Mouse (Mus musculus): ENCODE data around the gene BC107364.
"Not testable (repeated sequence)": the region's sequence is repeated elsewhere in the genome, so short reads cannot be mapped to it uniquely, and the experiment has no call there.

BC107364 gene

DNA sequence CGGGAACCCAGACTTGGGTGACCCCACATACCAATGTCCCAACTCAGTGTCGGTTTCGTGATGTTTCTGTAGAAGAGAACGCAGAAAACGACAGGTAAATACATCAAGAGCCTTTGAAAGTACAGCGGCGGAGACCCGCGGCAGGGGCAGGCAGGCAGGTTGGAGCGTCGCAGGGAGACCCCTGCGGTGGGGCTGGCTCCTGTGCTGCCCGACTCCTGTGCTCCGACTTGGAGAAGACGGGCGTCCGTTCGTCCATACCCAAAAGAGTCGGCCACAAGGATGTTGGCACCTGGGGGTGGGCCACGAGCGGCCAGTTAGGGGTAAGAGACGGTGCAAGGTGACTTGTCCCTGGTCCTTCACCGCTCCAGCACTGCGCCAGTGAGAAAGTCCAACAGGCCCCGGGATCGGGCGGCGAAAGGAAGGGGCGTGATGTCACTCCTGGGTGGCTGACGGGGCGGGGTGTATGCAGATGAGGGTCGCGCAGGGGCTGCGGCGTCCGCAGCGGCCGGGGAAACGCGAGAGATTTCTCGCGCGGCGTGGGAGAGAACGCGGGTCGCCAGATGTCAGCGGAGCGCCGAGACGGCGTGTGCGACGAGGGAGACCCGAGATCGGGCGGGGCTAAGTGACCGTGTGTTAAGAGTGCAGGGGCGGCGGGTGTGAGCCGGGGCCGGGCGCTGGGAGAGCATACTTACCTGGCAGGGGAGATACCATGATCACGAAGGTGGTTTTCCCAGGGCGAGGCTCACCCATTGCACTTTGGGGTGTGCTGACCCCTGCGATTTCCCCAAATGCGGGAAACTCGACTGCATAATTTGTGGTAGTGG lies 2.1 kb downstream of the BC107364 start:
- not testable (repeated sequence) for DNase-seq

DNA sequence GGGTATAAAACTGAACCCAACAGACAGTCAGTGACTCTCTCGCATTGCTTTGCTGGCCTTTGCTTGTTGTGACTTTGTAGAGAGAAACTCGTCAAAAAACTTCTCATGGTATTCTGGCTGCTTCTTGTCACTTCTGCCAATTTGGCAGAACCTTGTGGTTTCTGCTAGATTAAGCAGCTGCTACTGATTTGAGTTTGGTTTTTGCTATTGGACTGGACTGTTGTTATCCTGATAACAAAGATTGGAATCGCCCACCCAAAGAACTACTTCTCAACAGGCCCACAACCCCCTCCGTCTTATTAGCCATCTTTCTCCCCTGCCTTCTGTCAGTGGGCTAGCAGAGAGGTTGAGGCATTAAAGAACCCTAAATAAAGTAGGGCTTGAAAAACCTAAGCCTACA lies 6.7 kb downstream of the BC107364 start:
- DNase-seq, result no peak

DNA sequence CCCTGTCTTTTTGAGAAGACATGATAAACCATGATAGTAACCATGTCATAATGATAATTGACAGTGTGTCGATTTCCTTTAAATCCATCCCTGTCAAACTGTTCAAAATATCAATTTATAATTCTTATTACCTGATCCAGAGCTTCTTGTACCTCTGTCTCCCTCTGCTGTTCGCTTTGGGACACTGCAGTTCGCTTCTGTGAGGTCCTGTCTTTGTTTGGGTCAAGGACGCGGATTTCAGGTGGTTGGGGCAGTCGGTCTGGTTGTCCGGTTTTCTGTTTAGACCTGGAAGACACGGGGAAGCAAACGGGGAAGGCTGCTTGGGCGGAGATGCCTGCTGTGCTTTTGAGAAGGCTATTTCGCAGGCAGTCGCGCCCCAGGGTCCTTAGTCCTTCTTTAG lies 11.5 kb downstream of the BC107364 start:
- peak; percentile 63 for DNase-seq

DNA sequence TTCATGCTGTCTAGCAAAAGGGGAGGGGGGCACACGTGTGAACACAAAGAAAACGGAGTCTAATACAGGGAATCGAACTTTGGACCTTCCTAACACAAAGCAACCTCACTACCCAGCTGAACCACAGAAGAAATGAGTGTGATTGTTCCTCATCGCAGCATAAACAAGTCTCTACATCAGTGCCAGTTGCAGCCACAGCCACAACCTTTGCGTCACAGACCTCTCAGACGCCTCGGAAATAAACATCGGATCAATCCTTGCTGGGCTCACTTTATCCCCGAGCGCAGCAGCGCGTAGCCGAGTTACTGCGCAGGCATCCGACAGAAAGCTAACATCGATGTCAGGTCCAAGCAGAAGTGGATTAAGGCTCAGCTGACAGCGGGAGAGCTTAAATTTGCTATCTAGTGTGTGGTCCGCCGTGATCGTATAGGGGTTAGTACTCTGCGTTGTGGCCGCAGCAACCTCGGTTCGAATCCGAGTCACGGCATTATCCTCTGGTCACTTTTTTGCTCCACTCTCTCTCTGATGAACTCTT lies 16.5 kb downstream of the BC107364 start:
- no peak for DNase-seq

DNA sequence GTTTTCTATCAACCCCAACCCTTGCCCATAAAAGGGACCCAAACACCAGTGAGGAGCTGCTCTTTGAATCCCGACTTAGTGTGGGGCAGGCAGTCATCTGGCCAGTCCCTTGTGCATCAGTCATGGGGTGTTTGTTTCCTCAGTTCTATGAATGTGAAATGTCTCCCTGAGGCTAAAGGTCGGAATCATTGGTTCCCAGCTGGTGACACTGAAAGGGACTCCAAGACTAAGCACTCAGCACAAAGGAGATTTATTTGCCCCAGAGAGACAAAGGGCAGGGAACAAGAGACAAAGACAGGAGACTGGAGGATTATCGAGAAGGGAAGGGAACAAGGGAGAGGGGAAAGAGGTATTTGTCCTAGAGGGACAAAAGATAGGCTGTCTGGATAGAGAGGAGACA lies 19.9 kb downstream of the BC107364 start:
- DNase-seq, result no peak

DNA sequence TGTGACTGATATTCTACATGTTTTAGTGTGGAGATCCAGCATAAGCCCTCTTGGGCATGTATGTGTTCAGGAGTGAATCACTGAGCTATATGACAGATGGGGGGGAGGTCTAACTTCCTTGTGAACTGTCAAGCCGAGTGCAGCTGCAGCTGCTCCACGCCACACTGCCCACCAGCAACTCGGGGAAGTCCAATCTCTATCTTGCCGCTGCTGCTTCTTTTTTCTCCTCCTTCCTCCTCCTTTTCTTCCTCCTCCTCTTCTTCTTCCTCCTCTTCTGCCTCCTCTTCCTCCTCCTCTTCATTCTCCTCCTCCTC lies 22.3 kb downstream of the BC107364 start:
- no peak for DNase-seq

DNA sequence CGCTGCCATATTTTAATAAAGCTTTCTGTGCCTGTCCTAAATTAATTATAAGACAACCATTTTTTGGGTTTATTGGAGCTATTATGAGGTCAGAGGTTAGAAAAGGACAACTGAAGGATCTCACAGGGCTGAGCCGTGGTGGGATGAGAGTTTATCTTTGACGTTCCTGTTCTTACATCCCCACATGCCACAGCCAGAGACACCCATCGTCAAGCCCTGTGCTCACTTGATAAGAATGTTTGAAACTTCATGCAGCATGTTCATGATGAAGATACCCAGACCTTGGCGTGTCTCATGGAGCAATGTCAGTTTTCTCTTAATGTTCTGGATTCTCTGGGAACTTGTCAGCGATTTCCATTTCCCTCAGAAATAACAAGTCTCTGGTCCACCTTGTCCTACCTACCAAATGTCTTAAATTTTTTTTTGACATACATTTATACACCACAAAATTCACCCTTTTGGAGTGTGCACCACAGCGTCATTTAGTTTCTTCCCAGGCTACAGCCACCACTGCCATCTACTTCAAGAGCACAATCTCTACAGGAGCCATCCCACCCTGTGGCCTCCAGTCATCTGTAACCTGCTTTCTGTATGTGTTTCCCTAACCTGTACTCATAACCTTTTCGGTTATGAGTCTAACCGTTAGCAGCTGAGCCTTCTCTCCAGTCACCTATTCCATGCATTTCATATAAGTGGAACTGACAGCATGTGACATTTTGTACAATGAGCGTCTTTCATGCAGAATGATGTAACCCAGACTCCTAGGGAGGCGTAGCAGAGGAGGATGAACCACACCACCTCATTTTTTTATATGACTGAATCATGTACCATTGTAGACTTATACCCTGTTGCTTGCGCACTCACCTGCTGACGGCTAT lies 22.9 kb downstream of the BC107364 start:
- DNase-seq, result no peak

DNA sequence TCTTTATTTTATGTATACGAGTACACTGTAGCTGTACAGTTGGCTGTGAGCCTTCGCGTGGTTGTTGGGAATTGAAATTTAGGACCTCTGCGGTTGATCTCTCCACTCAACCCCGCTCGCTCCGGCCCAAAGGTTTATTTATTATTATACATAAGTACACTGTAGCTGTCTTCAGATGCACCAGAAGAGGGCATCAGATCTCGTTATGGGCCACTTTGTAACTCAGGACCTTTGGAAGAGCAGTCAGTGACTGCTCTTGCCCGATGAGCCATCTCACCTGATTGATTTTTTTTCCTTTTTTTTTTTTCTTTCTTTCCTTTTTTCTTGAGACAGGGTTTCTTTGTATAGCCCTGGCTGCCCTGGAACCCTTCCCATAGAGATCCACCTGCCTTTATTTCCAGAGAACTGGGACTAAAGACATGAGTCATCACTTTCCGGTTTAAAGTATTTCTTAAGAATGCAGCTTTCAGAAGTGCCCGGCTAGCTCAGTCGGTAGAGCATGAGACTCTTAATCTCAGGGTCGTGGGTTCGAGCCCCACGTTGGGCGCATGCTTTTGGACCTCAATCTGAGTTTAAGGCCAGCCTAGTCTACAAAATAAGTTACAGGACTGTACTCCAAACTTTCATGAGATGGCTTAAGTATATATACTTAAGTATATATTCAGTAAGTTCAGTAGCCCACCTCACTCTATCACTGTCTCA lies 24.2 kb downstream of the BC107364 start:
- peak; percentile 37 for DNase-seq

DNA sequence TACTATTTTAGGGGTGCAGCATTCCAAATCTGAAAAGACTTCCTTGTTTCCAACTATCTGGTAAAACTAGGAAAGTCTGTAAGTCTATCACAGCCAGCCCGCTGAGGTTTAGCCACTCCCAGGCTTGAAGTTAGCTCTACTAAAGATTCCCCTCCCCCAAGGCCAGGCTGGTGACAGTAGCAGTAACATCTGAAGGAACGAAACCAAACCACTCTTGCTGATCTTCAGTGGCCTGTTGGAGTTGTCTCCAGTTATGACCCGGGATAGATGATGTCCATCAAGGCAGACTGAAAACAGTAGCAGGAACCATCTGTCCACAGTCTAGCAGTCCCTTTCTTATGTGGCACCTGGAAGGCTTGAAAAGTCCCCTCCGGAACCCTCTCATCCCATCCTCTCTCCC lies 24.8 kb downstream of the BC107364 start:
- DNase-seq, result no peak

DNA sequence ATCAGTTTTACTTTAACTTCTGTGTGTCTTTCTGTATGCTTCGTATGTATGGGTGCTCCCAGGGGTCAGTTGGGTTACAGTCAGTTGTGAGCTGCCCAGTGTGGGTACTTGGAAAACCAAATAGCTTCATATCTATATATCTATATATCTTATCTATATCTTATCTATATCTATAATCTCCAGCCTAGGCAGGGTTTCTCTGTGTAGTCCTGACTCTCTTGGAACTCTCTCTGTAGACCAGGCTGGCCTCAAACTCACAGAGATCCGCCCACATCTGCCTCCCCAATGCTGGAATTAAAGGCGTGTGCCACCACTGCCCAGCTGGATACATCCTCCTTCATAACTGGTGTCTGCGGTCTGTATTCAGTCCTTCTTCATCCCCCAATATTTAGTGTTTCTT lies 25.8 kb downstream of the BC107364 start:
- no peak for DNase-seq

DNA sequence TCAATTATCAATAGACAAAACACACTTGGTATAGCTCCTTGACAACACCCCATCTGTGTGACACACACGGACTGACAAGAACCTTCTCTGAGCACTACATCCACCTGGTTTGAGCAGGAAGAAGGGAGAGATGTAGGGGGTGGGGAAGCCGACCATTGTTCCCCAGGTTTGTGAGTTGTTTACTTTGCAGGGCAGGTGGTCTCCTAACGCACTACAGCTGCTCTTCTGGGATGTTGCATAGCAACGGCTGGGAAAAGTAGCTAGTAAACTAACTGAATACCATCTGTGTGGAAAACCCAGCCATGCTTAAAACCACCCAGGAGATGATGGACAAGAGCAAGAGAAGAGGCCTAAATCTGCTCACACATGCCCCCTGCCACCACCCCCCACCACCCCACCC lies 27.7 kb downstream of the BC107364 start:
- DNase-seq, result not testable (repeated sequence)

DNA sequence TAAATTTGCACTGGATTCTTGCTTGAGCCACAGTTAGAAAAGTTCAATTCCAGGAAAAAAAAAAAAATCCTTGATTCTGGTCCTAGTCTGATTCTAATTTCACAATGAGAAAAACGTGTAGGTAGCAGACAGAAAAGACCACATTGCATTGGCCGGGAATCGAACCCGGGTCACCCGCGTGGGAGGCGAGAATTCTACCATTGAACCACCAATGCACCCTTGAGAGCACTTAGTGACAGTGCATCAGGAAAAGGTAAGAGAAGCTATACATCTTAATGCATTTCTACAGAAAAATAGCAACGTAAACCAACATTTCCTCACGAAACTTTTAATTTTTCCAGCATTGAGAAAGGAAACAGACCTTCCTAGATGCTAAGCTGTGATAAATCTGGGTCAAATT lies 28.2 kb downstream of the BC107364 start:
- DNase-seq, result peak; percentile 18

DNA sequence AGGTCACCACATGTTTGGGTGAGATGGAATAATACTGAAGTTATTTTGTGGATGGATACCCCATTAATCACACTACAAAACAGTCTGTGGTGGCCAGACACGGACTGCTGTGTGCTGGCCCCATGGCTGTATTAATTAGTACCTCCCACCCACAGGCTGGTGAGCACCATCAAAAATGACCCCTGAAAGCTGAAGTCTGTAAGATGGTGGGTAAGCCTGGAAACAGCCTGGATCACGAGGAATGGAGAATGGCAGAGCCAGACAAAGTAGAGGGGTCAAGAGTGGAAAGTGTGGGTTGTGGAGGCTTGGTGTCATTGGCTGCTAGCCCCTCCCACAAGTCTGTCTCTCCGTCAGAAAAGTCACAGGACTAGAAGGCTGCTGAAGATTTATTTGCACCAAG lies 31.3 kb downstream of the BC107364 start:
- DNase-seq, result no peak

DNA sequence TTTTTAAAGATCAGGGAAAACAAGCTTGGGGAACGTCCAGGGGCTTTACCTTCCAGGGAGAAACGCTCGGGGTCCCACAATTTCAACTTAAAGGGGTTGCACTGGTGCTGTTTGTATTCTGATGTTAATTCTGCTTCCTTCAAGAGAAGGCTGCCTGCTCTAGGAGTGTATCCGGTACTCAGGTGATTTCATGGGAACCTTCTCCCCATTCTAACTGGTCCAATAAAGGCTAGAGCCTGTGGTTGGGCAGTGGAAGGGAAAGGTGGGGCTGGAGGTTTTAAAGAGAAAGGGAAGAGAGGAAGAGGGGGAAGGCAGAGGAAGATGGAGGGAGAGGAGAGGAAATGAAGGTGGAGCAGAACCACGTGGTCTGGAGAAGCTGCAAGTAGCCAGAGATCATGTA lies 33.2 kb downstream of the BC107364 start:
- not testable (repeated sequence) for DNase-seq

DNA sequence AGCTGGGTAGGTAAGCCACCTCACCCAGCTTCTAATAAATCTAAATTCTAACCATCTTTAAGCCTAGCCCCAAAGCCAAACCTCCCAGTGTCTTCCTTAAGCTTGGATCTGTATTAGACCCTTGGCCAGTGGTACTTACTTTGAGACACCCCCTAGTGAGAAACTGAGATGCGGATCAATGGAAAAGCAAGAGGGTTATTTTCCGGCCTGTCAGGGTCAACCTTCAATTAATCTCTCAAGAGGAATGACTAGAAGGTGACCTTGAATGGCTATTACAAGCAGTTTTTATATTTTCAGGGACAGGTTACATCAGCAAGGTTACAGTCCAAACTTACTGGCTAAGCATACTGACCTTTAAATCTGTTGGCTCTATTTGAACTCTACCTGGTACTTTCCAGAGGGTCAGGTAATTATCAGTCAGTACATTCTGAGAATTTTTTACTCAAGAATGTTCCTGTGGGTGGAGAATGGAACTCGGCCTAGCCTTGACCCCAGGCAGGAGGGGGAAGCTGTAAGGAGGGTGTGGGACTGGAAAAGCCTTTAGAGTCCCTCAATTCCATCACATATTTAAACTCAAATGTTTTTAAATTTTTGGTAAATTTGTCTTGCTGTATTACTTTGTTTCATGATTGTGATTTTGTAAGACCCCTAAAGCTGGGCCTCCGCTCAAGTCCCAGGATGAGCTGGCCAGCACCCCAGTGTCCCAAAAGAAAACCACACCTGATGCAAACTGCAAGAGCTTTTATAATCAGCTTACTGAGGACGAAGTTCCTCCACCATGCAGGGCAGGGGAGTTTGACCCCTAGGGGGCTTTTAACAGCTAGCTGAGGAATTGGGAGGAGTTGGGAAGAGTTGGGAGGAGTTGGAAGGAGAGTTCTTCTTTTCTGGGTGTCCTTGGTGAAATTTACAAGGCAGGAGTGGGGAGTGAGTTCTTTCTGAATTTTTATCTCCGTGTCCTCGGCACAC lies 34.0 kb downstream of the BC107364 start:
- DNase-seq, result no peak

DNA sequence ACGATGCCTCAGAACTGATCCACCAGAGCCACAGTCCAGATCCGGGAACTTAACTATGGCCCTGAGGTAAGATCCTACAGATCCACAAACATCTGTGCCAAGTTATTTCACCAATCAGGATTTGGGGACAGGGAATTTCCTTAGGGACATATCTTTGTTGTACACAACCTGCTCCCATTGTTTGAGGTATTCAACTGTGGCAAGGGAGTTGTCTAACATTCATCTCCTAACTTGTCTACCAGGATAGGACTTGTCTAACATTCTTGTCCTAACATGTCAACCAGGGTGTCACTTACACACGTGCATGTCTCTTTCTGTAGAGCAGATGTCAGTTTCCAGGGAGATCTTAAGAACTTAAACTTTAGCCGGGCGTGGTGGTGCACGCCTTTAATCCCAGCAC lies 35.5 kb downstream of the BC107364 start:
- DNase-seq, result no peak

DNA sequence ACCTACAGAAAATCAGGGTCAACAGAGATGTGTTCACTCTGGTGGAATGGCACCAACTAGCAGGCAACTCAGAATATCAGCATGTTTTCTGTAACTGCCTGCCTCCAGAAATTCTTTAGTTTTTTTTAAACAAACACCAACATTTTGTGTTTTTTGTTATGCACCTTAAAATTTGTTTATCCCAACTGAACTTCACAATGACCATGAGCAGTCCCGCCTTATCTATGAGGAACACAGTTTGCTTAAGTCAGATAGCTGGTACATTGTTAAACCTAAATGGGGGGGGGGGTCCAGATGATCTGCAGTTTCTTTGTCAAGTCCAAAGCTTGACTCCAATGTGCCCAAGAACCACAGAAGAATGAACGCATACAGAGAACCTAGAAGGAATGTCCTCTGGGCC lies 36.0 kb downstream of the BC107364 start:
- DNase-seq, result no peak

DNA sequence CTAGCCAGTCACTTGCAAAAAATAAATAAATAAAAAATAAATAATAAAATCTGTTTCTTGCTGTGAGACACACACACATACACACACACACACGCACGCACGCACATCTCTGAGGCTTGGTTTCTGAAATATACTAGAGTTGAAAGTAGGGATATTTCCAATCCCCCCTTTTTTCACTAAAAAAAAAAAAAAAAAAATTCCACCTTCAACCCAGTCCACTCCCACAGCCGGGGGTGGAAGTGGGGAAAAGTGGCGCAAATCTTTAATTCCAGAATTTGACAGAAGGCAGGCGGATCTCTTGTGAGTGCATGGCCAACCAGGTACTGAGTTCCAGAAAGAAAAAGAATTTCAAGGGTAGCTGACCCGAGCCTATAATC lies 37.2 kb downstream of the BC107364 start:
- DNase-seq, result peak; percentile 5

DNA sequence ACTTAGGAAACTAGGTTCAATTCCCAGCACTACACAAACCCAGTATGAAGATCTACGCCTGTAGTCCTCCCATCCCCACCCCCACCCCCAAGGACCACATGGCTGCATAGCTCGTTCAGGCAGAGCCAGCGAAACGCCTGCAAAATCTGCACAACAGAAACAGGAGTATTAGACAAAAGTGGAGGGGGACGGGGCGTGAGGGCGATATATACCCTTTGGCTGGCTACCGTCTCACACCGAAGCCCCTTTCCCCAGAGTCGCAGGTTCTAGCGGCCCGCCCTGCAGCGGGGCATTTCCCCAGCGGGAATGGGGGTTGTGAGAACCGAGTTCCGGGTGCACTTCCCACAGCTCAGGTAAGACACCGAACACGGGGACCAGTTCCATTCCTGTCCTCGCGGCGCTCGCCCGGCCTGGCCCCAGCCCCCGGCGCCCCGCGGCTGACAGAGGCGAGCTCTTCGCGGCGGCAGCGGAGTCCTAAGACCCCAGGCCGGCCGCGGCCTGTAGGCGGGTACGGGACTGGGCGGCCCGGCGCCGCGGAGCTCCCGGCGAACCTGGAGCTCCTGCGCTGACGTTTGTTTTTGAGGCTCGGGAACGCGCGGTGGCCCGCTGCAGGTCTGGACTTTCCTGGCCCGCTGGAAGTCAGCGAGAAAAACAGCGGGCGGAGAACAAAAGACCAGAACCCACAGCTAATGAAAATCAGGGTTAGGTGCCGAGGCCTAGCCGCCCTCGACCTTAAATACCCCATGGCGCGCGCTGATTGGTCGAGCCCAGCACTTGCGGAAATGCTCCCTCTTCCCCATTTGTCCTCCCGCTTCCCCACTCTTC lies 37.8 kb downstream of the BC107364 start:
- DNase-seq, result peak; percentile 91

DNA sequence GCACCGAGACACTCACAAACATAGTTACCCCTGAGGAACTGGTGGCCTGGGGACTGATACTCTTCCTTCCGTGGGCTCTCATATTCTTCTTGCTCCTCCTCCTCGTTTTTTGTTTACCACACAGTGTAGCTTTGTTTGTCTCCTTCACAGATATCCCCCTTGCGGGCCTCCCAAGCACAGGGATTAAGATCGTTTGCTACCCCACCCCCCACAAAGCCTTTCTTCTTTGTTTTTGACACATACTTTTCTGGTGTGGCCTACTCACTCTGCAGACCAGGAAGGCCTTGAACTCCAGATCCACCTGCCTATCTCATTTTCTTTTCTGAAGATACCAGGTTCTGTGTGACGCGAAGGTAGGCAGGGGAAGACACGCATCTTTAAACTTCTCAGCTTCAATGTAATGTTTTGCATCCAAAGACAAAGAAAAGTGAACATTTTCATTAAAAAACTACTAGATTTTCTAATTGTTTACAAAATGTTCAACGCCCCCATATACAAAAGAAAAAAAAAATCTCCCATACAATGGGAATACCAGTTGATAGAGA lies 38.5 kb downstream of the BC107364 start:
- DNase-seq, result no peak

DNA sequence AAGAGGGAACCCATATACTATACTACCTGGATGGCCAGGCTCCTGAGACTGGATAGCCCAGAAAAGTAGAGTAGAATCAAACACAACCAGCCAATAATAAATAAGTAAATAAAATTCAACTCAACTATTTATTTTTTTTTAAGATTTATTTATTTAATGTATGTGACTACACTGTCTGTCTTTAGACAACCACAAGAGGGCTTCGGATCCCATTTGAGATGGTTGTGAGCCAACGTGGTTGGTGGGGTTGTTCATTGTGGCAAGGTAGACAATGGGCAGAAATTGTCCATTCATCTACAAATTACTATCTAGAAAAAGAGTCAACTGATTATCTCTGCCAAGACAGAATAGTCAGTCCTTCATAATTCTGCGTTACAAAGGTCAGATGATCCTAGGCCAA lies 40.3 kb downstream of the BC107364 start:
- DNase-seq, result no peak

All from thymus, postnatal 14 days (tissue).